Mouse (Mus musculus): ENCODE measurements around the gene Nfat5. TPM values are rescaled to one million over a fixed set of nuclear protein-coding genes. Genes with fewer than 3 reads are reported as not detected.

Gene Nfat5
- polyA plus RNA-seq, 2 experiments: 17.6 to 70.1 TPM

DNA sequence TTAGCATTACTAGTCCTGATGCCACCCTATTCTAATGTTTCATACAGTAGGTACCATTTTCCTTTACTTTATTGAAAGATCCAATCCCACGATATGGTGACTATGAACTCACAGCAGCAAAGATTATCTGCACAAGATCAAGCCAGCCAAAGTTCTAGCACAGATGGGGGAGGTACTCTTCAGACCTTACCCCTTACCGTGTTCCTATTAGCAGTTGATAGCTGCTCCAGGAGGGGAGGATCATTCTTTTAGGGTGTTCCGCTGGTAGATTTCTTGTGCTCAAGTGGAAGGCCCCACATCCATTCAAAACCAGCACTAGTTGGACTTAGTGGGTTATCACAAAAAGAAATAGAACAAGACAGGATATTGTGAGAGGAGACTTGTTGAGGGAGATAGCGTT, 88.4 kb downstream of the Nfat5 start:
- no peak overlapping the region for H3K9ac ChIP-seq (ENCODE audit: low read depth, low read length, severe bottlenecking)
- H3K36me3 ChIP-seq (ENCODE audit: control insufficient read depth, insufficient read depth, low read length): peaks cover 33% of the 10 kb centered on the region
- 93% methylated on average over 4 of the region's 4 CpGs for WGBS
- H3K4me2 ChIP-seq (replicated peaks; ENCODE audit: low read depth, low read length, severe bottlenecking): no peak overlapping the region
- no peaks in the 10 kb centered on the region for H3K27me3 ChIP-seq (ENCODE audit: control insufficient read depth, insufficient read depth, low read length)
- no peak for TF ChIP-seq POLR2A (IDR thresholded peaks at IDR 0.05; ENCODE audit: borderline replicate concordance, extremely low read depth, insufficient read depth, insufficient read length)
- H3K9me3 ChIP-seq (ENCODE audit: control insufficient read depth, low read length): no peaks in the 10 kb centered on the region
- no peaks in the 10 kb centered on the region for H3K4me1 ChIP-seq (ENCODE audit: control insufficient read depth, insufficient read depth, low read length)
- H3K27ac ChIP-seq (replicated peaks; ENCODE audit: low read depth, low read length): no peak overlapping the region
- no peak for DNase-seq (ENCODE audit: low spot score)
- ATAC-seq (ENCODE audit: low FRiP score, low read depth): no peak
- no peak overlapping the region for H3K4me3 ChIP-seq (replicated peaks; ENCODE audit: low read length)

DNA sequence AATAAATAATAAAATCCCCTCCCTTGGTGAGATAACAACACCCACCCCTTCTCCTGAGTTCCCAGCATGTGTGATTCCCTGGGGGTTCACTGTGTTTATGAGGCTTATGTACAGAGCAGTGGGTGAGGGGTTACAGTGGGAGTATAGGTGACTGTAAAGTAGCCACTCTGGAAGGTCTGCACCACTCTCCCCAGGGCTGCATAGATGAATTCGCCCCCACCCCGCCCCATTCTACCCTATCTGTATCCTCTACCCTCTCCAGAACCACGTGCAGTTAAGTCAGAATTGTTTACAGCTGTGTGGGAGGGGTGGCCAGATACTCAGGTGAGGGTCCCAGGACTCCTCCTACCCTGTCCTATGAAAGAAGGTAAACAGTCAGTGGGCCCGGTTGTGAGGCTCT, 89.6 kb downstream of the Nfat5 start:
- H3K27me3 ChIP-seq (ENCODE audit: control insufficient read depth, insufficient read depth, low read length): no peaks in the 10 kb centered on the region
- H3K9ac ChIP-seq (ENCODE audit: low read depth, low read length, severe bottlenecking): no peak overlapping the region
- no peak for TF ChIP-seq POLR2A (IDR thresholded peaks at IDR 0.05; ENCODE audit: borderline replicate concordance, extremely low read depth, insufficient read depth, insufficient read length)
- no peaks in the 10 kb centered on the region for H3K4me1 ChIP-seq (ENCODE audit: control insufficient read depth, insufficient read depth, low read length)
- peaks cover 30% of the 10 kb centered on the region for H3K36me3 ChIP-seq (ENCODE audit: control insufficient read depth, insufficient read depth, low read length)
- no peak for ATAC-seq (ENCODE audit: low FRiP score, low read depth)
- no peaks in the 10 kb centered on the region for H3K9me3 ChIP-seq (ENCODE audit: control insufficient read depth, low read length)
- DNase-seq (ENCODE audit: low spot score): no peak
- no peak overlapping the region for H3K4me2 ChIP-seq (replicated peaks; ENCODE audit: low read depth, low read length, severe bottlenecking)
- H3K27ac ChIP-seq (replicated peaks; ENCODE audit: low read depth, low read length): no peak overlapping the region
- WGBS: 74% methylated on average over 4 of the region's 4 CpGs
- no peak overlapping the region for H3K4me3 ChIP-seq (replicated peaks; ENCODE audit: low read length)

DNA sequence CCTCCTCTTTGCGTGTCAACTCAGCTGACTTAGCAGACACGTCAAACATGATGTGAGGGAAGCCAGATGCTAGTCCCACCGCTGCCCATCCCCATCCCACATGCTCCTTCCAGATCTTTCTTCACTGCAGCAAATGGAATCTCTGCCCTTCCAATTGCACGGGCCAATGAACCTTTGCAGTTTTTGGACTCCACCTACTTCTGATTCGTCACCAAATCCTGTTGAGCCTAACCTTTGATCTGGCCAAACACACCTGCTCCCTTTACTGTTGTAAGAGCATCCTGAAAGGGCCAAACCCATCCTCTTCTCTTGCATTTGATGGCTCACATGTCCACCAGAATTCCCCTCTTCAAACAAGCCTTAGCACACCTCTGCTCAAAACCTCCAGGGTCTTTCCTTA, 91.4 kb downstream of the Nfat5 start:
- ATAC-seq (ENCODE audit: low FRiP score, low read depth) (no peak), DNase-seq (ENCODE audit: low spot score) (no peak)
- Histone ChIP-seq H3K27ac (replicated peaks; ENCODE audit: low read depth, low read length) (no peak overlapping the region), H3K36me3 (ENCODE audit: control insufficient read depth, insufficient read depth, low read length) (peaks cover 13% of the 10 kb centered on the region), H3K4me3 (replicated peaks; ENCODE audit: low read length) (no peak overlapping the region), H3K4me1 (ENCODE audit: control insufficient read depth, insufficient read depth, low read length) (peaks cover 14% of the 10 kb centered on the region), H3K9ac (ENCODE audit: low read depth, low read length, severe bottlenecking) (no peak overlapping the region), H3K9me3 (ENCODE audit: control insufficient read depth, low read length) (no peaks in the 10 kb centered on the region), H3K4me2 (replicated peaks; ENCODE audit: low read depth, low read length, severe bottlenecking) (no peak overlapping the region), H3K27me3 (ENCODE audit: control insufficient read depth, insufficient read depth, low read length) (no peaks in the 10 kb centered on the region)
- TF ChIP-seq POLR2A (IDR thresholded peaks at IDR 0.05; ENCODE audit: borderline replicate concordance, extremely low read depth, insufficient read depth, insufficient read length): no peak
- WGBS: 55% methylated on average over 5 of the region's 5 CpGs

DNA sequence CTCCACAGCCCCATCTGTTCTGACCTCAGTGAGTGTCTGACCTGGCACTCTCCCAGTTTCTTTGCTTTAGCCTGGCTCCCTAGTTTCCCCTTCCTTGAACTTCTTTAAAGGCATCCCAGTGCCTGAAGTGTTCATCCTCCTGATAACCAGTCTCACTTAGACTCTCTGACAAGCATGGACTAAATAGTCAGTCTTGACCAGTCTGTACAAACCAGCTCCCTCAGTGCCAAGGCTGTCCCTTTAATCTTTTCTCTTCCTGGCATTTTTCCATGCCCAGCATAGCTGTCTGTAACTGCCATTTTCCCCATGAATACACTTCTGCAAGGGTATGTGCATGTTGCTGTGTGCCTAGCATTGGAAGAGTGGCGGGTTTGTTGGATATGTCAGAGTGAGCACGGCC, 91.8 kb downstream of the Nfat5 start:
- Histone ChIP-seq H3K36me3 (ENCODE audit: control insufficient read depth, insufficient read depth, low read length) (peaks cover 10% of the 10 kb centered on the region), H3K27me3 (ENCODE audit: control insufficient read depth, insufficient read depth, low read length) (no peaks in the 10 kb centered on the region), H3K4me3 (replicated peaks; ENCODE audit: low read length) (no peak overlapping the region), H3K9me3 (ENCODE audit: control insufficient read depth, low read length) (no peaks in the 10 kb centered on the region), H3K4me2 (replicated peaks; ENCODE audit: low read depth, low read length, severe bottlenecking) (no peak overlapping the region), H3K9ac (ENCODE audit: low read depth, low read length, severe bottlenecking) (no peak overlapping the region), H3K27ac (replicated peaks; ENCODE audit: low read depth, low read length) (no peak overlapping the region), H3K4me1 (ENCODE audit: control insufficient read depth, insufficient read depth, low read length) (peaks cover 18% of the 10 kb centered on the region)
- no peak for TF ChIP-seq POLR2A (IDR thresholded peaks at IDR 0.05; ENCODE audit: borderline replicate concordance, extremely low read depth, insufficient read depth, insufficient read length)
- WGBS: 81% methylated on average over 2 of the region's 2 CpGs
- DNase-seq (ENCODE audit: low spot score): no peak
- ATAC-seq (ENCODE audit: low FRiP score, low read depth): no peak

DNA sequence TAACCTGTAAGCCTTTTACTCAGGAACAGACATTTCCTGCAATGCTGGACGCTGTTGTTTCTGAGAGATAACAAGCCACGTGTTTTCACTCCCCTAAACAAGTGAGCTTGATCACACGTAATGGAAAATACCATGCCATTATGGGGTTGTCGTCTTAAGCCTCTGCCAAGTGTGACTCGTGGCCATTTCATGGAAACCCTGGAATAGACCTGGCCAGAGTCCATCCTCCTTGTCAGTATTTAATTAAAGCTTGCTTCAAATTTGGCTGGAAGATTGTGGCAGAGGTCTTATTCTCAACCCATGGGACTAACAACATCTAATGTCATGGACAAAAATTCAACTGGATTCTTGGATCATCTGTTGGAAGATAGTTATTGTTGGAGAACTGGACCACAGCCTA, 92.9 kb downstream of the Nfat5 start:
- H3K4me3 ChIP-seq (replicated peaks; ENCODE audit: low read length): no peak overlapping the region
- H3K36me3 ChIP-seq (ENCODE audit: control insufficient read depth, insufficient read depth, low read length): no peaks in the 10 kb centered on the region
- no peaks in the 10 kb centered on the region for H3K27me3 ChIP-seq (ENCODE audit: control insufficient read depth, insufficient read depth, low read length)
- WGBS: 43% methylated on average over 5 of the region's 5 CpGs
- no peak for ATAC-seq (ENCODE audit: low FRiP score, low read depth)
- H3K4me1 ChIP-seq (ENCODE audit: control insufficient read depth, insufficient read depth, low read length): peaks cover 18% of the 10 kb centered on the region
- no peak overlapping the region for H3K27ac ChIP-seq (replicated peaks; ENCODE audit: low read depth, low read length)
- H3K4me2 ChIP-seq (replicated peaks; ENCODE audit: low read depth, low read length, severe bottlenecking): no peak overlapping the region
- DNase-seq (ENCODE audit: low spot score): peak; percentile 39
- no peak overlapping the region for H3K9ac ChIP-seq (ENCODE audit: low read depth, low read length, severe bottlenecking)
- no peak for TF ChIP-seq POLR2A (IDR thresholded peaks at IDR 0.05; ENCODE audit: borderline replicate concordance, extremely low read depth, insufficient read depth, insufficient read length)
- H3K9me3 ChIP-seq (ENCODE audit: control insufficient read depth, low read length): no peaks in the 10 kb centered on the region

DNA sequence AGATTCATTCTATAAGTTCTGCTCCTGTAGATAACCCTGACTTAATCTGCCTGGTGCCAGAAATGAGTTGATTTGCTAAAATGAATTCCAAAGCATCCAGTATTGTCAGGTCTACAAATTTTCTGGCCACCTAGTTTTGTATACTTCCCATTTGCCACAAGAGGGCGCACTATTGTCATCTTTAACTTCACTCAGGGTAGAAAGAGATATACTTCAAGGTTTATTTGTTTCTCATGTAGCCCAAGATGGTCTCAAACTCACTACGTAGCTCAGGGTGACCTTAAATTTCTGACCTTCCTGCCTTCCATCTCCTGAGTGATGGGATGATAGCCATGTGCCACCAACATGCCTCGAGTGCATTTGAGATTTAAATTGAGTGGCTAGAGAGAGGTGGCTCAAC, 93.4 kb downstream of the Nfat5 start:
- Histone ChIP-seq H3K27ac (replicated peaks; ENCODE audit: low read depth, low read length) (no peak overlapping the region), H3K27me3 (ENCODE audit: control insufficient read depth, insufficient read depth, low read length) (no peaks in the 10 kb centered on the region), H3K4me2 (replicated peaks; ENCODE audit: low read depth, low read length, severe bottlenecking) (no peak overlapping the region), H3K9me3 (ENCODE audit: control insufficient read depth, low read length) (no peaks in the 10 kb centered on the region), H3K36me3 (ENCODE audit: control insufficient read depth, insufficient read depth, low read length) (no peaks in the 10 kb centered on the region), H3K4me1 (ENCODE audit: control insufficient read depth, insufficient read depth, low read length) (peaks cover 18% of the 10 kb centered on the region), H3K4me3 (replicated peaks; ENCODE audit: low read length) (no peak overlapping the region), H3K9ac (ENCODE audit: low read depth, low read length, severe bottlenecking) (no peak overlapping the region)
- ATAC-seq (ENCODE audit: low FRiP score, low read depth): no peak
- TF ChIP-seq POLR2A (IDR thresholded peaks at IDR 0.05; ENCODE audit: borderline replicate concordance, extremely low read depth, insufficient read depth, insufficient read length): no peak
- 29% methylated on average over 3 of the region's 3 CpGs for WGBS
- peak; percentile 54 for DNase-seq (ENCODE audit: low spot score)

Data from limb, embryonic 14.5 days (tissue).